Mouse (Mus musculus) forebrain, embryonic 13.5 days (tissue): ENCODE results near the gene Zmpste24. TPM values are rescaled to one million over a fixed set of nuclear protein-coding genes. Genes with fewer than 3 reads are reported as not detected.

Experiments used
- ATAC-seq: fragments of 200-750 bp; cut with Nextera tagmentation; 2 replicates; pipeline ENCODE4 v1.8.0; 2017
- H3K27ac ChIP-seq: fragments of 300-500 bp; sonication (generic); 2 replicates; pipeline ENCODE4 v1.5.1; 2015; ENCODE audit warnings: inconsistent platforms, mild to moderate bottlenecking, moderate library complexity
- H3K27me3 ChIP-seq: fragments of 300-500 bp; sonication (generic); 2 replicates; pipeline ENCODE4 v1.6.1; 2015; ENCODE audit warnings: mild to moderate bottlenecking, inconsistent platforms
- H3K36me3 ChIP-seq: fragments of 300-500 bp; sonication (generic); 2 replicates; pipeline ENCODE4 v1.6.1; 2015; ENCODE audit warnings: mild to moderate bottlenecking, inconsistent platforms; ENCODE audit not compliant: poor library complexity, severe bottlenecking
- H3K4me1 ChIP-seq: fragments of 300-500 bp; sonication (generic); 2 replicates; pipeline ENCODE4 v1.6.1; 2015; ENCODE audit warnings: inconsistent platforms
- H3K4me2 ChIP-seq: fragments of 300-500 bp; sonication (generic); 2 replicates; pipeline ENCODE4 v1.6.1; 2015; ENCODE audit warnings: inconsistent platforms, mild to moderate bottlenecking, moderate library complexity
- H3K4me3 ChIP-seq: fragments of 300-500 bp; sonication (generic); 2 replicates; pipeline ENCODE4 v1.5.1; 2015; ENCODE audit warnings: mild to moderate bottlenecking, inconsistent platforms
- H3K9ac ChIP-seq: fragments of 300-500 bp; sonication (generic); 2 replicates; pipeline ENCODE4 v1.6.1; 2015; ENCODE audit warnings: mild to moderate bottlenecking, inconsistent platforms
- H3K9me3 ChIP-seq: fragments of 300-500 bp; sonication (generic); replicated peaks from 2 replicates; pipeline ENCODE4 v1.6.1; 2016; ENCODE audit warnings: inconsistent platforms
- WGBS: fragments of 180-500 bp; shearing (Covaris S2); methylation state at CpG from one replicate; pipeline ENCODE4 v1.1.7; 2015; 5-methylcytosine and 5-hydroxymethylcytosine counted together
- polyA plus RNA-seq: library from polyadenylated mRNA; unstranded; fragments of >200 nt; fragmentation: Nextera tagmentation; extraction: Ambion mirVana; gene quantifications from 2 replicates; pipeline ENCODE4 v1.2.1, GENCODE M21; 2015

The Zmpste24 gene
- polyA plus RNA-seq, 1 experiment from 2014 or later, result 28.1 TPM

DNA sequence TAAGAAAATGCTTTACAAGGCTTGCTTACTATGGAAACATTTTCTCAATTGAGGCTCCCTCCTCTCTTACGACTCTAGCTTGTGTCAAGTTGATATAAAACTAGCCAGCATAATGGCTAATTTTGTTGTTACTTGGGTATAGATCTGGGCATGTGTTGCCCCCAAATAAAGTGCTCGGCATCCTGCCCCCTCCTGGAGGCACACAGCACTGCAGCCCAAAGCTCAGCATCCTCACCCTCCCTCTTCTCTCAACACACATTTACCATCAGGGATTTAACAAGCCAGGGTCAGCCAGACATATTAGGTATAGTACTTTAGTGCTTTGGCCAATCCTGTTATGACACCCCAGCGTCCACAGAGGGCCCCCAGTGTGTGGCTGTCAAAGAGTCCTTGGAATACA lies 41.7 kb downstream of the Zmpste24 start:
- 0 out of 2 replicates have a peak, but pooled peaks have one; percentile 2 for ATAC-seq

DNA sequence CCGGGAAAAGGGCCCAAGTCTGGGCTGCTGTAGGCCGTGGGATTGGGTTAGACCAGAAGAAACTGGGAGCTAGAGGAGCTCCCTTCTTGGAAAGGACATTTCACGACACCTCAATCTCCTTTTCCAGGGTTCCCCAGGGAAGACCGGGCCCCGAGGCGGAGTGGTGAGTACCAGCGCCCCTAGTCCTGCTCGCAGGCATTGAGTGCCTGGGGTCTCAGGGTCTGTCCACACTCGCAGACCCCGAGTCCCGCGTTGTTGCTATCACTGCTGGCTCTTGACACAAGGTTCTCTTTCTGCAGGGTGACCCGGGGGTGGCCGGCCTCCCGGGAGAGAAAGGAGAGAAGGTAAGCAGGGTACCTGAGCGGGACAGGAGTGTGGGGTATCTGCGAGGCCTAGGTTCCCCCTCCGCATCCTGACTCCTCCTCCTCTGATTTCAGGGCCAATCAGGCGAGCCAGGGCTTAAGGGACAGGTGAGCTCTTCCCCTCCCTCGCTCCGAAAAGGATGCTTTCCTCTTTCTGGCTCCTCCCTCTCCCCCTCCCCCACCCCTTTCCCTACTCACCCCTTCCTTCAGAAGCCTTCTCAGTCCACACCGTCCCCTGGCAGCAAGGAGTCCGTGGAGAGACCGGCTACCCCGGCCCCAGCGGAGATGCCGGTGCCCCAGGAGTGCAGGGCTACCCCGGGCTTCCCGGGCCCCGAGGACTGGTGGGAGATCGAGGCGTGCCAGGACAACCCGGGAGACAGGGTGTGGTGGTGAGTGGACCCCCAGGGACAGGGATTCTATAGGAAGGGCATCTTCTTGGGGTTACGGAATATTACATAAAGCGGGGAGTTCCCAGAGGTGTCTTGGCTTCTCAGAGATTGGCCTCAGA lies 45.4 kb downstream of the Zmpste24 start:
- Histone ChIP-seq H3K9me3 (no peaks in the 10 kb centered on the region), H3K4me3 (peak overlapping the region; percentile 26), H3K4me2 (peak overlapping the region; percentile 52), H3K36me3 (no peaks in the 10 kb centered on the region), H3K9ac (no peak overlapping the region), H3K27me3 (peaks cover 10% of the 10 kb centered on the region; the same call in 1 of the 2 replicates), H3K4me1 (peaks cover 7% of the 10 kb centered on the region; the same call in 1 of the 2 replicates), H3K27ac (no peak overlapping the region)
- peak; percentile 66 for ATAC-seq
- WGBS, result 11% methylated on average over 34 of the region's 35 CpGs

More for the DNA sequence above, 41.7 kb downstream of the Zmpste24 start:
- 48% methylated on average over 3 of the region's 3 CpGs for WGBS
- H3K27me3 ChIP-seq, result peaks cover 10% of the 10 kb centered on the region; the same call in 1 of the 2 replicates
- H3K9me3 ChIP-seq, result no peaks in the 10 kb centered on the region
- H3K4me3 ChIP-seq, result no peak overlapping the region
- peaks cover 7% of the 10 kb centered on the region; the same call in 1 of the 2 replicates for H3K4me1 ChIP-seq
- H3K36me3 ChIP-seq, result peaks cover 20% of the 10 kb centered on the region
- H3K9ac ChIP-seq, result no peak overlapping the region
- no peak overlapping the region for H3K4me2 ChIP-seq
- H3K27ac ChIP-seq, result no peak overlapping the region

GRCm38 (mm10) chr4:121051863-121052262 lies 46.2 kb downstream of the Zmpste24 start:
- Histone ChIP-seq H3K9me3 (no peaks in the 10 kb centered on the region), H3K27me3 (peaks cover 10% of the 10 kb centered on the region; the same call in 1 of the 2 replicates), H3K4me3 (no peak overlapping the region), H3K4me2 (no peak overlapping the region), H3K36me3 (no peaks in the 10 kb centered on the region), H3K27ac (no peak overlapping the region), H3K9ac (no peak overlapping the region), H3K4me1 (peaks cover 7% of the 10 kb centered on the region; the same call in 1 of the 2 replicates)
- ATAC-seq, result no peak
- 26% methylated on average over 4 of the region's 4 CpGs for WGBS

DNA sequence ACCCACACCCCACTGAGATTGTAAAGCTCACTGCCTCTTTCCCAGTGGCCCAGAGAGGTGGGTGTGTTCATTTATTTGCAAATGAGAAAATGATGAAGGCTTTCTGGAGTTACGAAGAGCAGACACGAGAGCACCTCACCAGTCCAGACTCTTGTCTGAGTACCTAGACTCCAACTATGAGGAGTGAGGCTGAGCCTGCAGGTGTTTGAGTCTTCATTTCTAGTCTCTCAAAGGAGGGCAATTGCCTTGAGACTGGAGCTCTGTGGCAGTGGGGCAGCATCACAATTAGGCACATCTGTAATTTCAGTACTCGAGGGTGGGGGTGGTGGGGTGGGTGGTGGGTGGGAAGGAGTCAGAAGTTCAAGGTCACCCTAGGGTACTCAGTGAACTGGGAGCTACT lies 55.1 kb downstream of the Zmpste24 start:
- Histone ChIP-seq H3K4me2 (no peak overlapping the region), H3K9me3 (no peaks in the 10 kb centered on the region), H3K4me1 (peaks cover 22% of the 10 kb centered on the region), H3K9ac (no peak overlapping the region), H3K4me3 (no peak overlapping the region), H3K27me3 (peaks cover 31% of the 10 kb centered on the region), H3K27ac (no peak overlapping the region), H3K36me3 (no peaks in the 10 kb centered on the region)
- ATAC-seq, result no peak
- WGBS, result 61% methylated on average over 3 of the region's 3 CpGs

DNA sequence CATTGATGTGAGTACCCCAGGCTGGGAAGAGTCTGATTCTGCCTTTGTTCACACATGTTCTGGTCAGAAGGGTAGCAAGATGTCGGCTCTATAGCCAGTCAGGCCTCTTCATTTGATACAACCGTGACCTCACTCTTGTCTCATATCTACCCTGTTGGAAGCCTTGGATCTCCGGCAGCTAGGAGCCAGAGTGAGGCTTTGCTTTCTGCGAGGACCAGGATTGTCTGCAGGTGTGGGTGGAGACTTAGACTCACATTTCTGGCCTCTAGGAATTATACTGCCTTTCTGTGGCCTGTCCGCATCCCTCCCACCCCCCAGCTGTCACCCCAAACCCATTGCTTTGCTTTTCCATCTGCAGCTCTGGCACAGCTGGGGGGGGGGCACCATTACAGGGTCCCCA lies 55.6 kb downstream of the Zmpste24 start:
- Histone ChIP-seq H3K27me3 (peaks cover 34% of the 10 kb centered on the region), H3K4me2 (no peak overlapping the region), H3K4me3 (no peak overlapping the region), H3K4me1 (peaks cover 22% of the 10 kb centered on the region), H3K27ac (no peak overlapping the region), H3K9ac (no peak overlapping the region), H3K9me3 (no peaks in the 10 kb centered on the region), H3K36me3 (no peaks in the 10 kb centered on the region)
- no peak for ATAC-seq
- WGBS, result 57% methylated on average over 5 of the region's 5 CpGs

GRCm38 (mm10) chr4:121040897-121041671 lies 57.0 kb downstream of the Zmpste24 start:
- Histone ChIP-seq H3K4me3 (no peak overlapping the region), H3K9ac (peak overlapping the region; percentile 5; the same call in 1 of the 2 replicates), H3K27me3 (peaks cover 34% of the 10 kb centered on the region), H3K9me3 (no peaks in the 10 kb centered on the region), H3K4me1 (peaks cover 22% of the 10 kb centered on the region), H3K36me3 (no peaks in the 10 kb centered on the region), H3K27ac (0 out of 2 replicates have a peak overlapping the region, but pooled peaks have one; percentile 19), H3K4me2 (peak overlapping the region; percentile 27)
- peak; percentile 61 for ATAC-seq
- WGBS, result 6% methylated on average over 18 of the region's 18 CpGs

GRCm38 (mm10) chr4:121040323-121040722 lies 57.7 kb downstream of the Zmpste24 start:
- ATAC-seq, result peak; percentile 3; the same call in 1 of the 2 replicates
- peak overlapping the region; percentile 67 for H3K4me2 ChIP-seq

GRCm38 (mm10) chr4:121039331-121040115 lies 58.5 kb downstream of the Zmpste24 start, which contains the start of gene Col9a2:
Gene Col9a2, plus strand, starts transcription at chr4:121039385.
- Histone ChIP-seq H3K27ac (no peak within 1 kb of the TSS), H3K27me3 (peaks cover 34% of the 10 kb centered on the region), H3K4me2 (peak within 1 kb of the TSS; percentile 67), H3K4me3 (peak within 1 kb of the TSS; percentile 39), H3K9ac (peak within 1 kb of the TSS; percentile 58), H3K4me1 (peaks cover 22% of the 10 kb centered on the region), H3K36me3 (no peaks in the 10 kb centered on the region), H3K9me3 (no peaks in the 10 kb centered on the region)
- ATAC-seq, result peak; percentile 69; the same call in 1 of the 2 replicates
- WGBS, result 6% methylated on average over 46 of the region's 46 CpGs

More at GRCm38 (mm10) chr4:121040323-121040722, 57.7 kb downstream of the Zmpste24 start:
- H3K4me1 ChIP-seq, result peaks cover 22% of the 10 kb centered on the region
- H3K36me3 ChIP-seq, result no peaks in the 10 kb centered on the region
- H3K27me3 ChIP-seq, result peaks cover 34% of the 10 kb centered on the region
- H3K27ac ChIP-seq, result no peak overlapping the region
- 63% methylated on average over 14 of the region's 14 CpGs for WGBS
- H3K4me3 ChIP-seq, result peak overlapping the region; percentile 39; the same call in 1 of the 2 replicates
- no peaks in the 10 kb centered on the region for H3K9me3 ChIP-seq
- H3K9ac ChIP-seq, result 0 out of 2 replicates have a peak overlapping the region, but pooled peaks have one; percentile 58

DNA sequence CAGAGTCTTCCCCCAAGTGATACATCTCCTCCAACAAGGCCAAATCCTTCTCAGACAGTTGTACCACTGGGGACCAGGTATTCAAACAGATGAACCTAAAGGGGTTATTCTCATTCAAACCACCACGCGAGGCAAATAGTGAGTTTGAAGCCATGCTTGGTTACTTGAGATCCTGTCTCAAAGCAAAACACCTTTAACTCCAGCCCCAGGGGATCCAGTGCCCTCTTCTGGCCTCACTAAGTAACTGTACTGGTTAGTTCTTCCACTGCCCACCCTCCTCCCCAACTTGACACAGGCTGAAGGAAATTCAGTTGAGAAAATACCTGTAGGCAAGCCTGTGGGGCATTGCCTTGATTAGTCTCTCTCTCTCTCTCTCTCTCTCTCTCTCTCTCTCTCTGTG lies 65.0 kb downstream of the Zmpste24 start:
- H3K9me3 ChIP-seq, result no peaks in the 10 kb centered on the region
- H3K9ac ChIP-seq, result no peak overlapping the region
- H3K4me2 ChIP-seq, result no peak overlapping the region
- no peaks in the 10 kb centered on the region for H3K36me3 ChIP-seq
- no peak overlapping the region for H3K4me3 ChIP-seq
- 89% methylated on average over 2 of the region's 2 CpGs for WGBS
- H3K27me3 ChIP-seq, result peaks cover 4% of the 10 kb centered on the region; the same call in 1 of the 2 replicates
- no peak overlapping the region for H3K27ac ChIP-seq
- no peak for ATAC-seq
- no peaks in the 10 kb centered on the region for H3K4me1 ChIP-seq

DNA sequence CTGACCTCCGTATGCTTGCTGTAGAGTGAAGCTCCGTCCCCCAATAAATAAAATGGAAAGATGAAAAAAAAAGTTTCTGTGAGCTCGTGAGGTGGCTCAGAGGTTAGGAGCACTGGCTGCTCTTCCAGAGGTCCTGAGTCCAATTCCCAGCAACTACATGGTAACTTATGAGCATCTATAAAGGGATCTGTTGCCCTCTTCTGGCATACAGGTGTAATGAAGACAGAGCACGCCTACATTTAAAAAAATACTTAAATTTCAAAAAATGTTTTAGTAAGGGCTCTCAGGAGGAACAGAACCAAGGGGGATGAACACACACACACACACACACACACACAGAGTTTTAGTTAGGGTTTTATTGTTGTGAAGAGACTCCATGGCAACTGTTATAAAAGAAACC lies 66.6 kb downstream of the Zmpste24 start:
- Histone ChIP-seq H3K4me3 (no peak overlapping the region), H3K27ac (no peak overlapping the region), H3K9me3 (no peaks in the 10 kb centered on the region), H3K27me3 (no peaks in the 10 kb centered on the region), H3K36me3 (no peaks in the 10 kb centered on the region), H3K9ac (no peak overlapping the region), H3K4me2 (no peak overlapping the region), H3K4me1 (no peaks in the 10 kb centered on the region)
- no peak for ATAC-seq
- 73% methylated on average over 4 of the region's 4 CpGs for WGBS

DNA sequence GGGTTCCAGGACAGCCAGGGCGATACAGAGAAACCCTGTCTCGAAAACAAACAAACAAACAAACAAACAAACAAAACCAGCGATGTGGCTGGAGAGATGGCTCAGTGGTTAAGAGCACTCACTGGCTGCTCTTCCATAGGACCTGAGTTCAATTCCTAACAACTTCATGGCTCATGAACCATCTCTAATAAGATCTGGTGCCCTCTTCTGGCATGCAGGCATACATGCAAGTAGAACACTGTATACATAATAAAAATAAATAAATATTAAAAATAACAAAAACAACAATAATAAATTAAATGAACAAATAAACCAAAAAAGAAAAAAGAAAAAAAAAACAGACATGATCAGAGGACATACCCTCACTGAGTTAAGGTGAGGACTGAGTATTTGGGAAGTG lies 68.4 kb downstream of the Zmpste24 start:
- Histone ChIP-seq H3K4me3 (no peak overlapping the region), H3K9ac (no peak overlapping the region), H3K4me2 (no peak overlapping the region), H3K27ac (no peak overlapping the region), H3K4me1 (no peaks in the 10 kb centered on the region), H3K36me3 (no peaks in the 10 kb centered on the region), H3K9me3 (no peaks in the 10 kb centered on the region), H3K27me3 (no peaks in the 10 kb centered on the region)
- 72% methylated on average over 3 of the region's 3 CpGs for WGBS
- no peak for ATAC-seq
